Comparison of ENCODE assay signal across 27 mouse cellular contexts in genomic region chr2:38956062-38956461, GRCm38 (mm10). TPM values are rescaled to one million over a fixed set of nuclear protein-coding genes. Genes with fewer than 3 reads are reported as not detected.
DNase-seq lines count a peak whose midpoint lies in the region; ATAC-seq and TF ChIP-seq lines count a peak whose summit lies in the region.
"Had no signal": no experiment of that assay in that cellular context is flagged by ENCODE, and none has a peak within 500 bp of the region (broad histone marks: within the 10 kb centered on the region; RNA-seq: fewer than 3 reads in every experiment).

No protein-coding gene starts in this region.

- intact Hi-C loops in gastrocnemius, adult 2 months (cut with DNase I): no loop called here
- intact Hi-C loops in gastrocnemius, postnatal 14 days (cut with DNase I; ENCODE audit: low total_unique reads): no loop called here

- H3K9ac ChIP-seq in midbrain, embryonic 11.5 days (ENCODE audit: low read length): no peak overlapping the region
- H3K9ac ChIP-seq: embryonic facial prominence, embryonic 12.5 days; forebrain, embryonic 12.5 days had no signal

- TF ChIP-seq POLR2A in bone marrow macrophage, adult 2 months (IDR thresholded peaks at IDR 0.05; ENCODE audit: borderline replicate concordance, low read depth, low read length): no peak
- no peak for TF ChIP-seq POLR2A in myocyte (IDR thresholded peaks at IDR 0.05; ENCODE audit: insufficient read length, low read depth)

- no peak for ATAC-seq in midbrain, embryonic 11.5 days (ENCODE audit: low FRiP score)
- ATAC-seq: activated CD4-positive, CD25-positive, alpha-beta regulatory T cell, adult 4 months; forebrain, embryonic 14.5 days; forebrain, embryonic 16.5 days; Patski had no signal

- 84% methylated on average over 2 of the region's 2 CpGs for WGBS in midbrain, embryonic 11.5 days
- WGBS in midbrain, embryonic 10.5 days: 89% methylated on average over 2 of the region's 2 CpGs

- peak overlapping the region; percentile 28 for H3K27ac ChIP-seq in gastrocnemius, adult 2 months
- H3K27ac ChIP-seq in midbrain, embryonic 11.5 days (ENCODE audit: low read depth, low read length): no peak overlapping the region
- H3K27ac ChIP-seq in midbrain, embryonic 10.5 days (replicated peaks): no peak overlapping the region
- peak overlapping the region; percentile 42 for H3K27ac ChIP-seq in bone marrow macrophage, adult 2 months (ENCODE audit: insufficient read depth, low read depth, low read length)
- H3K27ac ChIP-seq: embryonic facial prominence, embryonic 10.5 days; embryonic facial prominence, embryonic 12.5 days; forebrain, embryonic 10.5 days; forebrain, embryonic 12.5 days had no signal

- no peak for DNase-seq in gastrocnemius, adult 2 months
- DNase-seq in gastrocnemius, postnatal 14 days: no peak
- DNase-seq in midbrain, embryonic 11.5 days (ENCODE audit: low spot score, missing footprints): peak; percentile 6
- DNase-seq in midbrain, embryonic 10.5 days (ENCODE audit: low spot score): no peak
- DNase-seq in thymus, postnatal 25 days: no peak
- no peak for DNase-seq in cerebellum, postnatal 4 days (ENCODE audit: low spot score in 2 of 2)
- DNase-seq: adrenal gland, adult 8-10 months; adrenal gland, postnatal 14 days; adrenal gland, postnatal 36 days; cerebellum, adult 11 months; cerebellum, adult 18-20 months; cerebellum, adult 8-10 months; cerebellum, adult 9-11 months; cerebellum, postnatal 14 days; cerebellum, postnatal 36 days had no signal

- H3K4me3 ChIP-seq in gastrocnemius, adult 2 months: no peak overlapping the region
- H3K4me3 ChIP-seq in midbrain, embryonic 11.5 days (ENCODE audit: low read depth, low read length): no peak overlapping the region
- H3K4me3 ChIP-seq in midbrain, embryonic 10.5 days: no peak overlapping the region
- H3K4me3 ChIP-seq in bone marrow macrophage, adult 2 months (ENCODE audit: insufficient read depth, low read length): no peak overlapping the region
- no peak overlapping the region for H3K4me3 ChIP-seq in myocyte
- H3K4me3 ChIP-seq: embryonic facial prominence, embryonic 10.5 days; embryonic facial prominence, embryonic 12.5 days; forebrain, embryonic 10.5 days; forebrain, embryonic 12.5 days had no signal

- H3K79me2 ChIP-seq in myocyte (ENCODE audit: control insufficient read depth, insufficient read depth): no peaks in the 10 kb centered on the region

- no peak for TF ChIP-seq CTCF in gastrocnemius, adult 2 months (IDR thresholded peaks at IDR 0.05)
- TF ChIP-seq CTCF in bone marrow macrophage, adult 2 months (IDR thresholded peaks at IDR 0.05; ENCODE audit: low read depth, low read length): no peak

- H3K9me3 ChIP-seq in midbrain, embryonic 11.5 days (ENCODE audit: control insufficient read depth, low read length): no peaks in the 10 kb centered on the region
- no peaks in the 10 kb centered on the region for H3K9me3 ChIP-seq in midbrain, embryonic 10.5 days (replicated peaks)
- H3K9me3 ChIP-seq: embryonic facial prominence, embryonic 10.5 days; embryonic facial prominence, embryonic 12.5 days; forebrain, embryonic 10.5 days; forebrain, embryonic 12.5 days; G1E had no signal

- H3K4me2 ChIP-seq in midbrain, embryonic 11.5 days: no peak overlapping the region
- H3K4me2 ChIP-seq in myocyte (ENCODE audit: low read depth): peak overlapping the region; percentile 62
- H3K4me2 ChIP-seq: embryonic facial prominence, embryonic 12.5 days; forebrain, embryonic 12.5 days had no signal

- H3K27me3 ChIP-seq in midbrain, embryonic 11.5 days (ENCODE audit: control insufficient read depth, insufficient read depth, low read length): no peaks in the 10 kb centered on the region
- no peaks in the 10 kb centered on the region for H3K27me3 ChIP-seq in midbrain, embryonic 10.5 days (ENCODE audit: low read depth, poor library complexity, severe bottlenecking)
- no peaks in the 10 kb centered on the region for H3K27me3 ChIP-seq in myocyte (ENCODE audit: control insufficient read depth, insufficient read depth, insufficient read length)
- H3K27me3 ChIP-seq: embryonic facial prominence, embryonic 12.5 days; forebrain, embryonic 12.5 days; Patski had no signal

- H3K4me1 ChIP-seq in midbrain, embryonic 11.5 days (ENCODE audit: control insufficient read depth, insufficient read depth, low read length): no peaks in the 10 kb centered on the region
- H3K4me1 ChIP-seq in midbrain, embryonic 10.5 days: peaks cover 2% of the 10 kb centered on the region; the same call in 1 of the 2 replicates
- H3K4me1 ChIP-seq in bone marrow macrophage, adult 2 months (ENCODE audit: control insufficient read depth, insufficient read depth, low read length): peaks cover 32% of the 10 kb centered on the region
- H3K4me1 ChIP-seq: embryonic facial prominence, embryonic 10.5 days; embryonic facial prominence, embryonic 12.5 days; forebrain, embryonic 10.5 days; forebrain, embryonic 12.5 days had no signal

- no peak overlapping the region for H3ac ChIP-seq in myocyte (ENCODE audit: control insufficient read depth, insufficient read length)

- H3K36me3 ChIP-seq in midbrain, embryonic 11.5 days (ENCODE audit: control insufficient read depth, insufficient read depth, low read length): no peaks in the 10 kb centered on the region
- no peaks in the 10 kb centered on the region for H3K36me3 ChIP-seq in midbrain, embryonic 10.5 days
- H3K36me3 ChIP-seq in myocyte (ENCODE audit: control insufficient read depth, insufficient read depth): no peaks in the 10 kb centered on the region
- H3K36me3 ChIP-seq: embryonic facial prominence, embryonic 10.5 days; forebrain, embryonic 10.5 days; forebrain, embryonic 12.5 days; G1E had no signal

TF ChIP-seq in myocyte, 11 proteins besides CTCF, POLR2A, EP300 and RAD21:
- TF ChIP-seq MYOD1 (IDR thresholded peaks at IDR 0.05; ENCODE audit: control insufficient read depth in 1 of 3, insufficient read length in 2 of 3, low read depth in 2 of 3): peak; percentile 37 to 72 (median 72)
- peak in 2 of 3 experiments; percentile 42 to 45 for TF ChIP-seq MYOG (IDR thresholded peaks at IDR 0.05; ENCODE audit: control insufficient read depth in 1 of 3, insufficient read depth in 1 of 3, insufficient read length in 2 of 3, low read depth in 2 of 3)
- no peak for TF ChIP-seq CEBPB (IDR thresholded peaks at IDR 0.05; ENCODE audit: insufficient read depth, poor library complexity, severe bottlenecking)
- peak; percentile 54 for TF ChIP-seq TCF12 (IDR thresholded peaks at IDR 0.05; ENCODE audit: insufficient read depth, poor library complexity, severe bottlenecking)

RNA-seq across cellular contexts. Expression of gene Olfml2a, which starts 24.3 kb away (rescaled TPM):
- total RNA-seq in gastrocnemius, adult 2 months (2021): 1 to 10 TPM; 4.2 to 6.6 TPM
- total RNA-seq in gastrocnemius, postnatal 14 days (2021): 10 to 100 TPM; 13.7 to 18.8 TPM
- polyA plus RNA-seq in midbrain, embryonic 11.5 days (2014; fragmentation: Nextera tagmentation; extraction: Ambion mirVana): 1.9 and 2.2 TPM in 2 replicates
- 1.5 and 2.0 TPM in 2 replicates for polyA plus RNA-seq in midbrain, embryonic 10.5 days (2016; fragmentation: Nextera tagmentation; extraction: Ambion mirVana)
- polyA plus RNA-seq in bone marrow macrophage, adult 2 months (2012; ENCODE audit: insufficient read depth, insufficient read length, missing spikeins): not detected in 2 replicates
- polyA plus RNA-seq in myocyte (2012; fragmentation: generic; extraction: Trizol): 0.11 TPM
- polyA plus RNA-seq: C2C12, G1E had no signal

RNA-seq across cellular contexts. Expression of gene Nr6a1, which starts 28.6 kb away (rescaled TPM):
- 1 to 10 TPM; 3.4 to 4.8 TPM for total RNA-seq in gastrocnemius, adult 2 months (2021)
- 1 to 10 TPM; 1.5 to 2.1 TPM for total RNA-seq in gastrocnemius, postnatal 14 days (2021)
- polyA plus RNA-seq in midbrain, embryonic 11.5 days (2014; fragmentation: Nextera tagmentation; extraction: Ambion mirVana): 4.4 and 5.2 TPM in 2 replicates
- polyA plus RNA-seq in midbrain, embryonic 10.5 days (2016; fragmentation: Nextera tagmentation; extraction: Ambion mirVana): 5.8 and 11.9 TPM in 2 replicates
- polyA plus RNA-seq in bone marrow macrophage, adult 2 months (2012; ENCODE audit: insufficient read depth, insufficient read length, missing spikeins): 2.8 and 3.2 TPM in 2 replicates
- polyA plus RNA-seq in myocyte (2012; fragmentation: generic; extraction: Trizol): 1.8 TPM

RNA-seq across cellular contexts. Expression of gene Wdr38, which starts 41.2 kb away (rescaled TPM):
- total RNA-seq in gastrocnemius, adult 2 months (2021): under 1 TPM in 1 of 2 experiments, not detected in 1; 0.08 TPM
- total RNA-seq in gastrocnemius, postnatal 14 days (2021): under 1 TPM in 1 of 2 experiments, not detected in 1; 0.08 TPM
- polyA plus RNA-seq in midbrain, embryonic 11.5 days (2014; fragmentation: Nextera tagmentation; extraction: Ambion mirVana): 1.4 TPM in 2 replicates
- 1.9 and 2.2 TPM in 2 replicates for polyA plus RNA-seq in midbrain, embryonic 10.5 days (2016; fragmentation: Nextera tagmentation; extraction: Ambion mirVana)
- 1.0 and 1.1 TPM in 2 replicates for polyA plus RNA-seq in bone marrow macrophage, adult 2 months (2012; ENCODE audit: insufficient read depth, insufficient read length, missing spikeins)
- polyA plus RNA-seq in myocyte (2012; fragmentation: generic; extraction: Trizol): 0.66 TPM

RNA-seq across cellular contexts. Expression of gene Arpc5l, which starts 49.1 kb away (rescaled TPM):
- 100 to 1,000 TPM; 109 to 118 TPM for total RNA-seq in gastrocnemius, adult 2 months (2021)
- total RNA-seq in gastrocnemius, postnatal 14 days (2021): 10 to 100 TPM; 55.1 to 58.2 TPM
- polyA plus RNA-seq in midbrain, embryonic 11.5 days (2014; fragmentation: Nextera tagmentation; extraction: Ambion mirVana): 149 and 157 TPM in 2 replicates
- polyA plus RNA-seq in midbrain, embryonic 10.5 days (2016; fragmentation: Nextera tagmentation; extraction: Ambion mirVana): 135 and 138 TPM in 2 replicates
- 39.2 and 46.2 TPM in 2 replicates for polyA plus RNA-seq in bone marrow macrophage, adult 2 months (2012; ENCODE audit: insufficient read depth, insufficient read length, missing spikeins)
- polyA plus RNA-seq in myocyte (2012; fragmentation: generic; extraction: Trizol): 144 TPM

RNA-seq across cellular contexts. Expression of gene Rpl35, which starts 49.4 kb away (rescaled TPM):
- total RNA-seq in gastrocnemius, adult 2 months (2021): 100 to 1,000 TPM; 264 to 300 TPM
- 100 to 1,000 TPM; 326 to 377 TPM for total RNA-seq in gastrocnemius, postnatal 14 days (2021)
- polyA plus RNA-seq in midbrain, embryonic 11.5 days (2014; fragmentation: Nextera tagmentation; extraction: Ambion mirVana): 1,018 and 1,101 TPM in 2 replicates
- polyA plus RNA-seq in midbrain, embryonic 10.5 days (2016; fragmentation: Nextera tagmentation; extraction: Ambion mirVana): 837 and 1,005 TPM in 2 replicates
- polyA plus RNA-seq in bone marrow macrophage, adult 2 months (2012; ENCODE audit: insufficient read depth, insufficient read length, missing spikeins): 194 and 204 TPM in 2 replicates
- 1,480 TPM for polyA plus RNA-seq in myocyte (2012; fragmentation: generic; extraction: Trizol)

Comparison
In these comparisons a context has a peak if more than half of its experiments do, and no peak if none do; other contexts are left out.
1. H3K27ac ChIP-seq: peak in gastrocnemius, adult 2 months (single experiment) and bone marrow macrophage, adult 2 months (single experiment); none in midbrain, embryonic 11.5 days (single experiment) and midbrain, embryonic 10.5 days (single experiment).